Mouse (Mus musculus) E14TG2a.4 (cell line): ENCODE data around the gene Sod1.

Source experiments
- H3K27me3 ChIP-seq: 2 replicates; pipeline ENCODE4 v1.6.1; 2014; ENCODE audit warnings: low read length, control low read depth; ENCODE audit not compliant: insufficient read depth
- H3K36me3 ChIP-seq: 2 replicates; pipeline ENCODE4 v1.6.1; 2014; ENCODE audit warnings: low read length, control low read depth; ENCODE audit not compliant: insufficient read depth
- H3K4me1 ChIP-seq: replicated peaks from 2 replicates; pipeline ENCODE4 v1.6.1; 2014; ENCODE audit warnings: low read depth, low read length, control low read depth
- H3K4me3 ChIP-seq: replicated peaks from 2 replicates; pipeline ENCODE4 v1.5.1; 2014; ENCODE audit warnings: mild to moderate bottlenecking, low read length
- H3K9me3 ChIP-seq: 2 replicates; pipeline ENCODE4 v1.6.1; 2014; ENCODE audit warnings: low read length, control low read depth
- CTCF ChIP-seq: conservative IDR thresholded peaks from 2 replicates; pipeline ENCODE4 v1.5.1; 2014; ENCODE audit warnings: low read length
- NANOG ChIP-seq: IDR thresholded peaks from 2 replicates; pipeline ENCODE4 v1.6.1; 2014; ENCODE audit warnings: borderline replicate concordance, low read length, mixed read lengths
- POU5F1 ChIP-seq: IDR thresholded peaks from 2 replicates; pipeline ENCODE4 v1.6.1; 2014; ENCODE audit warnings: low read length, borderline replicate concordance

Sod1 gene

DNA sequence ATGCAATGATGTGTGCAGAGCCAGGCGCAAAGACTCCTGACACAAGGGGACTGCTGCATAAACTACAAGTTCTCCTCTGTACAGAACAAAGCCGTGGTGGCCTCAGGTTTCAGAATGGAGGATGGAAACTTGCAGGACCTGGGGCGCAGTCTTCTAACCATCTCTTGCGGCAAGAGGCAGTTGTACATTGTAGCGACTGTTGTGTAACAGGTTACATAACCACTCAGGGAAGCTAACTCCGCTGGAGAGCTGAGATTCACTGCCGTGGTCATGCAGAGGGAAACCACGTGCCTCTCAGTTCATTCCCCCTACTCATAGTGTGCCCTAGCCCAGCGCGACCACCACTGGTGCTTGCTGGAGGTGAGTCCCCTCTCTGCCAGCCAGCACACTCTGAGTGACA, 21.4 kb upstream of the Sod1 start:
- Histone ChIP-seq H3K27me3 (peaks cover 20% of the 10 kb centered on the region), H3K4me1 (peaks cover 34% of the 10 kb centered on the region), H3K4me3 (no peak overlapping the region), H3K9me3 (no peaks in the 10 kb centered on the region), H3K36me3 (no peaks in the 10 kb centered on the region)
- TF ChIP-seq CTCF (no peak), POU5F1 (no peak), NANOG (no peak)

- Histone ChIP-seq H3K27me3 (peaks cover 27% of the 10 kb centered on the region), H3K36me3 (no peaks in the 10 kb centered on the region), H3K4me3 (no peak overlapping the region), H3K4me1 (peaks cover 30% of the 10 kb centered on the region), H3K9me3 (no peaks in the 10 kb centered on the region)
- no peak for TF ChIP-seq NANOG
- no peak for TF ChIP-seq POU5F1
- no peak for TF ChIP-seq CTCF
Observed at GRCm38 (mm10) chr16:90202140-90202539, 18.4 kb upstream of the Sod1 start.

GRCm38 (mm10) chr16:90203226-90203962, 17.2 kb upstream of the Sod1 start:
- Histone ChIP-seq H3K4me1 (peaks cover 27% of the 10 kb centered on the region), H3K27me3 (peaks cover 27% of the 10 kb centered on the region), H3K36me3 (no peaks in the 10 kb centered on the region), H3K9me3 (no peaks in the 10 kb centered on the region), H3K4me3 (no peak overlapping the region)
- no peak for TF ChIP-seq CTCF
- no peak for TF ChIP-seq NANOG
- no peak for TF ChIP-seq POU5F1

DNA sequence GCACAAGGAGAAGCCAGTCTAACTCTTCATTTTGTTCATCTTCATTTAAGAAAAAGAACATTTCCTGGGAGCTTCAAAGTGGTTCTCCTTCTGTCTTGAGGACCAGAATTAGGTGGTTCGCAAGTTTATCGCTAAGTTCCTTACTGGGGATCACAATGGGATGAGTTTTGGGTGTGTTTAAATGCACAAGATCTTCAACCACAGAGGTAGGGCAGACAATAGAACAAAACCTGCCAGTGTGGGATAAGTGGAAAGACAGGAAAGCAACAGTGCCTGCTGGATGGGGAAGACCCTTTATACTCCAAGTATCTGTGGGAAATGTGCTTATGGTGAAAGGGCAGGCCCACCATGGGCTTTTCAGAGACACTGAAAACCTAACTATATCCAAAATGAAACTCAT, 15.7 kb upstream of the Sod1 start:
- TF ChIP-seq CTCF (no peak), NANOG (no peak), POU5F1 (no peak)
- Histone ChIP-seq H3K4me1 (peaks cover 17% of the 10 kb centered on the region), H3K27me3 (peaks cover 34% of the 10 kb centered on the region), H3K9me3 (no peaks in the 10 kb centered on the region), H3K36me3 (no peaks in the 10 kb centered on the region), H3K4me3 (no peak overlapping the region)

- Histone ChIP-seq H3K4me1 (peaks cover 14% of the 10 kb centered on the region), H3K36me3 (no peaks in the 10 kb centered on the region), H3K4me3 (no peak overlapping the region), H3K9me3 (no peaks in the 10 kb centered on the region), H3K27me3 (peaks cover 28% of the 10 kb centered on the region)
- TF ChIP-seq POU5F1 (no peak), CTCF (no peak), NANOG (no peak)
Observed at GRCm38 (mm10) chr16:90208996-90209395, 11.6 kb upstream of the Sod1 start.

- Histone ChIP-seq H3K9me3 (no peaks in the 10 kb centered on the region), H3K4me3 (no peak overlapping the region; the same call in 1 of the 2 replicates), H3K27me3 (peaks cover 20% of the 10 kb centered on the region; the same call in 1 of the 2 replicates), H3K4me1 (peaks cover 17% of the 10 kb centered on the region), H3K36me3 (no peaks in the 10 kb centered on the region)
- TF ChIP-seq NANOG = no peak
- no peak for TF ChIP-seq POU5F1
- TF ChIP-seq CTCF = no peak
Observed at GRCm38 (mm10) chr16:90210717-90211116, 9.8 kb upstream of the Sod1 start.

GRCm38 (mm10) chr16:90211767-90212166, 8.8 kb upstream of the Sod1 start:
- H3K27me3 ChIP-seq = peaks cover 20% of the 10 kb centered on the region; the same call in 1 of the 2 replicates
- TF ChIP-seq NANOG = no peak
- no peak for TF ChIP-seq POU5F1
- TF ChIP-seq CTCF = no peak
- no peaks in the 10 kb centered on the region for H3K9me3 ChIP-seq
- no peaks in the 10 kb centered on the region for H3K36me3 ChIP-seq
- H3K4me3 ChIP-seq = no peak overlapping the region
- H3K4me1 ChIP-seq = peaks cover 21% of the 10 kb centered on the region

DNA sequence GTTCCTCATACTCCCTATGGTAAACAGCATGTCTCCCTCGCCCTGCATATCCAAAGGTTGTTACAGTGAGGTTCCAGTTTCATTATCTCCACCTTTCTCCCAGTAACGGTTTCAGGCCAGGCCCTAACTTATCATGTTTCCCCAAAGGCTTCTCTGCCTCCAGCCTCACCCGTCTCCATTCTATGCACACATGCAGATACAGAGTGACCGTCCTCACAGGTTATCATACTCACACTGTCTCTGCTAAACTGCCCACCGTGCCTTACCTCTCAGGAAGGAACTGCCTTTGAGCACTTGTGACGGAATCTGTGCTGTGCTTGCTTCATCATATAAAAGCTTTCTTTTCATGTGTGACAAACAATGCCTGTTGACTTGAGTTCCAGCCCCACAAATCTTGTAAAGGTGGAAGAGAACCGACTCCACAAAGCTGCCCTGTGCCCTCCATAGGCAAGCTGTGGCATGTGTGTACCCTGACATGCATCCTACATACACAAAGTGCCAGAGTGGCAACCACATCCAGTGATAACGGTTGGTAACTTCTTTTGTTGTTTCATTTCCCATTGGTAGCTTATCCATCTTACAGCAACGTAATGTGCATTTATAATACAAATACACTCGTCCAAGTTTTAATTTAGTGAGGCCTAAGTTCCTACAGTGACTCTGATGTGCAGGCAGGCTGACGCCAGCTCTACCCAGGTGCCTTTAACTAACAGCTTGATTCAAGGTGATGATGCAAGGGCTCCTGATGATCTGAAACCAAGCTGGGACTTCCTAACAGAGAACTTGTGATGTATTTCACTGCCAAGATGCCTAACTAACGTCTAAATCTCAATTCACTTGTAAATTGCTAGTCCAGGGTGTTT, 6.8 kb upstream of the Sod1 start:
- no peak for TF ChIP-seq NANOG
- TF ChIP-seq CTCF = no peak
- no peak for TF ChIP-seq POU5F1
- H3K4me3 ChIP-seq = no peak overlapping the region

More for the DNA sequence above, 6.8 kb upstream of the Sod1 start:
- H3K27me3 ChIP-seq = peaks cover 17% of the 10 kb centered on the region; the same call in 1 of the 2 replicates
- H3K4me1 ChIP-seq = peaks cover 34% of the 10 kb centered on the region
- no peaks in the 10 kb centered on the region for H3K36me3 ChIP-seq
- H3K9me3 ChIP-seq = no peaks in the 10 kb centered on the region
